Mouse (Mus musculus) adrenal gland, adult 18-20 months (tissue): ENCODE measurements at regions not wholly inside any gene's neighbourhood (a gene's known extent, or its start where the extent isn't known, plus 50 kb on each side); places are given as distances from the start of the nearest gene placed in this dataset.

Experiments
- DNase-seq, 2 experiments: peaks; one replicate each; pipeline ENCODE4 v3.0.0; 2021 to 2022; ENCODE audit warnings: low spot score in 2 of 2

- no peak for DNase-seq
These were observed 106.9 kb upstream of the Fam241a start for GRCm38 (mm10) chr3:128002905-128003641.

DNA sequence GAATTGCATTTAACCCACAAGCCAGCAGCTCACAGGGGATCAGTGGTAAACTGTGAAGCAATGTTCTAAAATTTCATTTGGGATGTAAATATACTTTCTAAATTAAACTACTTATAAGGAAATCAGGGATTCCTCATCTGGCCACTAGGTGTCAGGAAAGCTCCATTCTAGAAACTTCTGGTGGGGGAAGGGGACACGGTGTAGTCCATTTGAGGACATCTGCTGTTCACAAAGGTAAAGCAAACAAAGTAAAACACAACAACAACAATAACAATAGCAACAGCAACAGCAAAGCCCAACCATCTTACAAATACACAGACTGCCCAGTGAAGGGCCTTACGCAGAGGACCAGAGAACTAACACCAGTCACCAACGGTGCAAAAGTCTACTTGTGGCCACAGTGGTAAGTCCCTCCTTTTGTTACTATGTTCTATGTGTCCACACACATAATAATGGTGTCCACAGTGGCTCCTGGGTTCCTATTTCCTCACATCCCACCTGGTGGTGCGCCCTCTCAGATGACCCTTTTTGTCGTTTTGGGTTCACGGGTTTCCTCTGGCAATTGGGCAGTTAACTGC lies 105.9 kb upstream of the Fam241a start:
- peak in 1 of 2 experiments; percentile 3 for DNase-seq

DNA sequence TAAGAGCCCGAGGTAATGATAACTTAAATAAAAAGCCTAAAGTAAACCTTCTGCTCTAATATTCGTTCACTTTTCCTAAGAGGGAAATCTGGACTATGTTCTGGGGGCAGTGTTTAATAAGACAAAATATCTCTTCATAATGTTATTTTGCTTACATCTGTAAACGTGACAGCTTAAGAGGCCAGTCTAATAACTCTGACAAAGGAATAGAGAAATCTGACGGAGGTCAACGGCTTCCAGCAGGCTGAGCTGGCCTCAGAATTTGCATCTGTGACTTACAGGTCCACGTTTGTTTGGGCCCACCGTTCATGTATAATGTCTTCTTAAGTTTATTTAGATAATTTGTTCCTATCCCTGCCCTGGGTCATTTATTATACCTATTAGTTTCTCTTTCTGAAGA lies 99.6 kb upstream of the Fam241a start:
- no peak for DNase-seq

- DNase-seq, result no peak
These were observed 91.5 kb upstream of the Fam241a start for GRCm38 (mm10) chr3:127987583-127987982.

- DNase-seq, result no peak
These were observed 89.0 kb upstream of the Fam241a start for GRCm38 (mm10) chr3:127985165-127985564.

DNA sequence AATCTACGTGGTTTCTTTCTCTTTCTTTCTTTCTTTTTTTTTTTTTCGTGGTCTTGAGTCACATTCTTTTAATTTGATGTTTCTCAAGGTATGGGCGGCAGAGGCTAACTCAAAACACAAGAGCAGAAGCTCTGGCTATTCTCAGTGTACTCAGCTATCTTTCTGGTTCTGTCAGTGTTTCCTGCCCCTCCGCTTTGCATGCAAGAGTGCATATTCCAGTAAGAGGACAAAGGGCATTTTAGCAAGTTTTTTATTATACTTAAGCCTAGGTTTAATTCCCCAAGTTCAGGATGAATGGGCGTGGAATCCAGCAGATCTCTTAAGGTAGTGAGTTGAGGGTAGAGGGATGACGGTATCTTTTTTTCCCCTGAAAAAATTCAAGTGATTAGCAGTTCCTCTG lies 81.1 kb upstream of the Fam241a start:
- DNase-seq, result no peak

GRCm38 (mm10) chr3:127970891-127971290 lies 74.8 kb upstream of the Fam241a start:
- DNase-seq, result peak; percentile 67 to 72

GRCm38 (mm10) chr3:127967170-127967569 lies 71.0 kb upstream of the Fam241a start:
- DNase-seq, result no peak

DNA sequence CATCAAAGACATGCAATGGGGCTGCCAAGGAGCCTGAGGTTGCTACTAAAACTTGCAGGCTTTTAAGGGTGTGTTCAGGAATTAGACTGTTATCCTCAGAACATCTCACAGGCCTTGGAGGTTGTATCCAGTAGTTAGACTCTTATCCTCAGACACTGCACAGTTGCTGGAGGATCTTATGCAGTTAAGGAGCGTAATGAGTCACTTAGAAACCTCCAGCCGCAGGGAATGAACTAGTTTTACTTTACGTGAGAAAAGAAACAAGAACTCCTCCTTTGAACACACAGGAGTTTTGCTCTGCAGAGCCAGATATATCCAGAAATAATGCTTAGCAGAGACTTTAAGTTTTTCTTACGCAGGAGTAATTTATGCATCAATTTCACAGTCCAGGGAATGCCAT lies 70.1 kb upstream of the Fam241a start:
- no peak for DNase-seq

DNA sequence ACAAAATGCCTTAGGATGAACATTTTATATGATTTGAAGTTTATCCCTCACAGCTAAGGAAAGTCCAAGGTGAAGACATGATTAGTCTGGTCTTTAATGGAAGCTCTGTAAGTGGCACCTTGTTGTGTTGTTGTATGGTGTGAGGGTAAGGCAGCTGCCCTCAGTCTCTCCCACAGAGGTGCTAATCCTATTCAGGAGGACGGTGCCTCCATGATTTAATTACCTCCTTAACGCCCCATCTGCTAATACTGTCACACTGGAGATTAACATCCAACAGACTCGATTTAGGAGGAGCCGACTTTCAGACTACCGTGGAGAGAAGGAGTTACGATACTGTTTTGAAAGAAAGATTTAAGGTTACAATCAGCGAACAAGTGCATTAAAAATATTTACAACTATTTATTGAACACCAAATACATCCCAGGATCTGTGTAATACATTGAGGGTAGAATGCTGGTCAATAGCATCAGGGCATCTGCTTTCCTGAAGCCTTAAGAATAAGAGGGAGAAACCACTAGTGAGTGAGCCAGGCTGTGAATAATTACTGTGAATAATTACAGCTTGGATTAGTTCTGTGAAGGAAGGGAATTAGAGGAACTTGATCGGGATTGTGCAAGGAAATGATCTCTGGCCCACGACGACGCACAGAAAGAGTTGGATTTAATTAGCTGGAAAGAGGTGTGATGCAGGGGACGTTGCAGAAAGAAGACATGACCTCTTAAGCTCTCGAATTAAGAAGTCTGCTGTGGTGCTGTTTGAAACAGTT lies 63.0 kb upstream of the Fam241a start:
- DNase-seq, result no peak

DNA sequence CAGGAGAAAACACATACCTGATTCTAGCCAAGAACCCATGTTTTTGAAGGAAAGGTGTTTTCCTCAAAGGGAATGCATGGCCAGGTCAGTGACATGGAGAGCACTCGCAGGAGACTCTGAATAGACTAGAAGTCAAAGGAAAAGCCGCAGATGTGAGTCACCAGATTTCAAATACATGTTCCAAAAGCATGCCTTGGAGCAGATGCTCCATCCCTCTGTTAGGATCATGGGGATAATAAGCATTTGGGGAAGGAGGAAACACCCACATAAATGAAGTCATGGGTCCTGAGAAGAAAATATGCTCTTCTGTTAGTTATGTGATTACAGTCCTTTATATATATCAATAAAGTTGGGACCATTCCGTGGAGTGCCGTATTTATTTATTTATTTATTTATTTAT lies 58.7 kb upstream of the Fam241a start:
- no peak for DNase-seq

- DNase-seq, result no peak
These were observed 57.5 kb upstream of the Fam241a start for GRCm38 (mm10) chr3:127953610-127954009.

- peak in 1 of 2 experiments; percentile 26 for DNase-seq
These were observed 52.9 kb upstream of the Fam241a start for GRCm38 (mm10) chr3:127948898-127949620.

DNA sequence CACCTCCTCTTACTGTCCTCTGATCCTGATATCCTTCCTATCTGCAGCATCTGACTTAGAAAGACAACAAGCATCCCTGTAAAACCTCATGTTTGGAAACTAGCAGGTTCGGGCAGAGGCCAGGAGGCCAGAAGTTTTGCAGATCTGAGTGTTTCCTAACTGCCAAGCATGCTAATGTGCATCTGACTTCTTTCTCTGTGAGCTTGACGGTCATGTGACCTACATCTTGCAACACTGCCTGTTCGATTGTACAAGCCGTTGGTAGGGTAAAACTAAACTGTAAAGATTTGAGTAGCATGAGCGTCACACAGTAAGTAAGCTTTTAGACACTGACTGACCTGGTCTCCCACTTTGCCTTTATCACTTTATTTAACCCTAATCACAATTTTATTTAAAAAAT lies 52.2 kb upstream of the Fam241a start:
- no peak for DNase-seq
